Mouse (Mus musculus) adrenal gland, postnatal 4 days (tissue): Measurements from ENCODE around the gene Hs6st3. TPM values are rescaled to one million over a fixed set of nuclear protein-coding genes. Genes with fewer than 3 reads are reported as not detected.

Experiments used
- DNase-seq, 2 experiments: peaks; one replicate each; pipeline ENCODE4 v3.0.0; 2021 to 2022; ENCODE audit warnings: low spot score in 2 of 2, mixed read lengths in 2 of 2
- total RNA-seq, 2 experiments: library from RNA; stranded (reverse); gene quantifications; 2 replicates each; pipeline ENCODE4 v1.2.3; 2021

The Hs6st3 gene
- total RNA-seq, 2 experiments from 2014 or later = 3.2 to 3.3 TPM

DNA sequence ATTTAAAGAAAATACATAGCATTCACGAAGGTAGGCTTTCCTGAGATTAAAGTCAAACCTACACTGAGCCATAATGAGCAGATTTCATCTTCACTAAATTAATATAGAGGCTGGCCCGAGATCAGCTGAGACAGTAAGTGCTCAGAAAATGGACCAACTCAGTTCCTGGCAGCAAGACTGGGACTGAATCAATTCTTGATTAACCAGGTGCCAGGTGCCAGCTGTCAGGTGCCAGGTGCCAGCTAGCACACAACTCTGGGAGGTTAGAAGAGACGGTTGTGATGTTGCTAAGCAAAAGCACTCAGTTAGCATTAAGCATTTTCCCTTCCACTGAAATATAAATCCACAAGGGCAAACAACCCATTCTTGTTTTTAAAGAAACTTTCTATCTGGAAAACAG lies 638.1 kb downstream of the Hs6st3 start:
- DNase-seq = no peak

DNA sequence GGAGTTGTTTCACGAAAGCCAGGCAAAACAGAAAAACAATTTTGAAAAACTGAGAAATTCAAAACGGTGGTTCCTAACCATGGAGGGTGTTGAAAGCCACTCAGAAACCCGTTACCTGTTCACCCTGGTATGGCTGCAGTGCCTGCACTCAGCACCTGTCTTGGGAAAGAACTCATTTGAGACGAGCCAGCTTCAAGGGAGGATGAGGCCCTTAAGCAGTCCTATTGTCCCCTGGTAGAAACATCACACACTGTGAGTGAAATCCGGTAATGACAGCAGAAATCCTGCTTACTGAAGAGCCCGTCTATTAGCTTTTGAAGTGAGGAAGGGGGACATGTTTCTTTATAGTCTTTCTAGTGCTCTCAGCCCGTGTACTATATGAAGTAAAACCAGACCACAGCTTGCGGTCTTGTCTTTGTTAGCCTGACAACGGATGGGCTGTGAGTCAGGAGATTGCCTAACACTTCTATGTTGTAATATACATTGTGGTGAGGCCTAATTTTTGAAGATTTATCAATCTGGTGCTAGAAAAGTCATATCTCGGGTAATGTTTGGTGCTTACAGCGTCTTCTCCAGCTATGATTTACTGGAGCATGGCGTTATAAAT lies 641.9 kb downstream of the Hs6st3 start:
- no peak for DNase-seq

- DNase-seq = no peak
Measured at GRCm38 (mm10) chr14:119781111-119781510, 643.0 kb downstream of the Hs6st3 start.

- no peak for DNase-seq
Measured at GRCm38 (mm10) chr14:119789457-119789856, 651.3 kb downstream of the Hs6st3 start.

DNA sequence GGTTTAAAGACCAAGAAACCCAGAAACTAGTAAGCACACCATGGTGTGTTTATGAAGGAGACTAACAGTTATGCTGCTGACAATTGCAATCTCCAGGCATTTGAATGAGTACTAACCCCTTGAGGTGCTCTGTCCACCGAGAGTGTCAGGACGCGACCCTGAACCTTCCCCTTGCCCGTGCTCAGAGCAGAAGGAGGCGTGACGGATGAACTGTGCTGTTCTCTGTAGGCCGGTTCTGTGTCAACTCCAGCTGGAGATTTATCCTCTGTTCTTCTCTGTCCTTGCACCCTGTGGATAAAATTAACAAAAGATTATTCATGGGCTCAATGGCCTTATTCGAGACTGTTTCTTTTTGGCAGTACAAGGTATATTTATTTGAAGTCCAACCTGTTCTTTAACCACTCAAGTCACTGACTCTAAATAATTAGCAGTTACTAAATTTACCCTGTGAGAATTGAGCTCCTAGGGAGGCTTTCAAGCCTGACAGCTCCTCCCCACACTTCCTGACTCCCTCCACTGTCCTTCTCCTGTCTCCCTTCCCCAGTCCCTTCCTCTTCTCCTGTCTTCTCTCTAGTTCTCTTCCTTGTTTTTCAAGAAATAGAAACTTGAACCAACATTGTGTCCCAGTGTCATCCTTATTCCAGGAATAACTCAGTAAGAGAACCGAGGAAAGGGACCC lies 659.2 kb downstream of the Hs6st3 start:
- DNase-seq = no peak

GRCm38 (mm10) chr14:119798561-119798960 lies 660.4 kb downstream of the Hs6st3 start:
- DNase-seq = no peak

- DNase-seq = no peak
Measured at GRCm38 (mm10) chr14:119800856-119801255, 662.7 kb downstream of the Hs6st3 start.

DNA sequence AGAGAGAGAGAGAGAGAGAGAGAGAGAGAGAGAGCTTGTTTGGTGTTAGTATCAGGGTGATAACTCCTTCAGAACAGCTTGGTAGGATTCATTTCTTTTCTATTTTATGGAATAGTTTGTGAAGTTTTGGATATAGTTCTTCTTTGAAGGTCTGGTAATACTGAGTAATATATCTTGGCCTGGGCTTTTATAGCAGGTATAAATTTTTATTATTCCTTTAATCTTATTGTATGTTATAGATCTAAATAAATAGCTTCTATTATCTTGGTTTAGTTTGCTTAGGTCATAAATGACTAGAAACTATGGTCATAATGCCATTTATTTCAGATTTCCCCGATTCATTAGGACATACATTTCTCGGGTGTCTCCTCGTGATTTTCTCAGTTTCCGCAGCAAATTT lies 675.8 kb downstream of the Hs6st3 start:
- DNase-seq = no peak

GRCm38 (mm10) chr14:119815616-119816015 lies 677.5 kb downstream of the Hs6st3 start:
- DNase-seq = no peak

GRCm38 (mm10) chr14:119820562-119820961 lies 682.4 kb downstream of the Hs6st3 start:
- DNase-seq = no peak

- DNase-seq = no peak
Measured at GRCm38 (mm10) chr14:119831165-119832011, 693.2 kb downstream of the Hs6st3 start.

- no peak for DNase-seq
Measured at GRCm38 (mm10) chr14:119832012-119832325, 693.8 kb downstream of the Hs6st3 start.

DNA sequence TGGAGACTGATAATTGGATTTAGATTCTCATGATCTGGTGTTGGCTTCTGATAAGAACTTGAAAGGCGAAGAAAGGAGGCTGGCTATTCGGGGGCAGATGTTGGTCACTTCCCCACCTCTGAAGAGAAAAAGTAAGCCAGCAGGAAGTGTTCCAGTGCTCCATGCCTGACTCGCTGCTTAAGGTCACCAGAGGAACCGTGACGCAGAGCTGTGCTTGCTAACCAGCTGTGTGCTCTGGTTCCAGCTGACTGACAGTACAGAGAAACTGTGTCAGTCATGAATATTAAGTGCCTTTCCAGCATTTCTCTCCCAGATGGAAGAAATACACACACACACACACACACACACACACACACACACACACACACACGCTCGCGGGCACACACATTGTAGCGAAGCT lies 694.8 kb downstream of the Hs6st3 start:
- DNase-seq = no peak

DNA sequence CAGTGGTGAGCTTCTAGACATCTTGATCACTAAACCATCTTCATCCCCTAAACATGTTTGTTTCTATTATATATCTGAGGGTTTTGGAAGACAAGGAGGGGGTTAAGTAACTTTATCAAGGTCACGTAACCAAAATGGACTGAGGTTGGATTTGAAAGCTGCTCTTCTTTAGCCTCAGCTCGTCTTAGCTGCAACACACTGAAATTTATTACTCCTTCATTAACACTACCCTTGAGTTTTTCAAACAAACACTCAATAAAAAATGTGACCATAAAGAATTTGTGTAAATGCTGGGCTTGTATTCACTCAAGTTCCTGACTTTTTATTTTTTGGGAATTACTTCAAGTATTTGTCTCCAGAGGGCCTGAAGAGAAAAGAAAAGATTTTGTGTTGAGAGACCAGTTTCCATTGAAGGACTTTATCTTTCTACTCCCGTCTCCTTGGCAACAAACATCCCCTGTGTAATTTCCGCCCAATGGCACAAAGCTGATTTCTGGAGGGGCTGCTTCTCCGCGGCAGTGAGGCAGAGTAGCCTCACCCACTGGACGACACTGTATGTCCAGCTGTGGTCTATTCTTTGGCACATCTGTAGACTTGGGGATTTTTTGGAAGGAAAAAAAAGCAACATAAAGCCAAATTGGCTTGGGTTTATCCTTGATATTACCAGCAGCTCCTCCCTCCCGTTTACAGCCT lies 696.0 kb downstream of the Hs6st3 start:
- DNase-seq = no peak

- no peak for DNase-seq
Measured at GRCm38 (mm10) chr14:119836051-119836450, 697.9 kb downstream of the Hs6st3 start.

DNA sequence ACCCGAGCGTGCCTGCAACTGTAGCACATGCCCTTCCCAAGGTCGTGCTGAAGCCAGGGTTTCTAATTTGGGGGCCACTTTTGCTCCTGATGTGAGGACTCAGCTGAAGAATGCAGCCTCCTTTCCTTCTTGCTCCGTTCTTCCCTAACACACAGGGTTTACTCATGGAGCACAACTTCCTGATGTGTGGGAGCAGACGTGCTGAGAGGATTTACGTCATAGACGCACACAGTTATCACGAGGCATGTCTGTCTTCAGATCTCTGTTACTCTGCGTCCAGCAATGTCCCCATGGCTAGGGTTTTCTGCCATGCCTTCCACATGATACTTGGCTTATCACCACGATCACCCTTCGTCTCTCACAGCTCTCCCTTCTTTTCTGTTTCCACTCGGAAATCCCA lies 709.4 kb downstream of the Hs6st3 start:
- no peak for DNase-seq

DNA sequence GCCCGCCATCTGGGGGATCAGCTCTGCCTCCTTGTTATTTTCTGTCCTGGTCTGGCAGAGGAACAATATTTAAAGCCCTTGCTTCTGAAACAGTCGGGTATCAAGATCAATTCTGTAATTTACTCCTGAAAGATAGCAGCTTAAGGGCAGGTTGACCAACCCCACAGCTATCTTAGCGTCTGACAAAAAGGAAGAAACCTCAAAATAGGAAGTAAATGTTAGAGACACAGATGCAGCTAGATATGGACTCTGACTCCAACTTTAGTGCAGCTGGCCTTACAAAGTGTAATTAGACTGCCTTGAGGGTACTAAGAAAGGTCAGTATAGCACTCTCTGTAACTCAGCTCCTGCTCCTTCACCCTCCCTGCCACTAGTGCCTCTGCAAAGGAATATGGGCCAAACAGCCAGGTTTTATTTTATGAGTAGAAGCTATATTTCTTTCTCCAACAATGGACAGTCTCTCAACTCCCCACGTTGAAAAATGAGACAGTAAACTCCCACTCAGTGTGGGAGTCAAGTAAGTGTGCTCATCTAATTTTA lies 710.7 kb downstream of the Hs6st3 start:
- DNase-seq = no peak

DNA sequence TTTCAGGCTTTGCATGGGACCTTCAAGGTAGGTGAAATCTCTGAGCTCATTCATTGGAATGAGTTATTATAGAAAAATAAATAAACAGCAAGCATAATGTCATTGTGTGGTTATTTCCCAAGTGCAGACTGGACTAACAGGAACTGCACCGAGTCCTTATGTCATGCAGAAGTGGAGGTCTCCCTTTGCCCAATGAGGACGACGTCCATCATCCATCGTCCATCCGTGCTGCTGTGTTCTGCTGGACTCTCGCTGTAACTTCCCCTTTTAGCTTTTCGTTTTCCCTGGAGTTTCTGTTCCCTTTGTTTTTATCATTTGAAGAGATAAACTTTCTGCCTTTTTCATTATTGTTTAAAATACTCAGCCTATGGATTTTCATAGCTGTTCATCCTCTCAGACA lies 711.2 kb downstream of the Hs6st3 start:
- no peak for DNase-seq

- DNase-seq = no peak
Measured at GRCm38 (mm10) chr14:119852139-119852538, 714.0 kb downstream of the Hs6st3 start.

DNA sequence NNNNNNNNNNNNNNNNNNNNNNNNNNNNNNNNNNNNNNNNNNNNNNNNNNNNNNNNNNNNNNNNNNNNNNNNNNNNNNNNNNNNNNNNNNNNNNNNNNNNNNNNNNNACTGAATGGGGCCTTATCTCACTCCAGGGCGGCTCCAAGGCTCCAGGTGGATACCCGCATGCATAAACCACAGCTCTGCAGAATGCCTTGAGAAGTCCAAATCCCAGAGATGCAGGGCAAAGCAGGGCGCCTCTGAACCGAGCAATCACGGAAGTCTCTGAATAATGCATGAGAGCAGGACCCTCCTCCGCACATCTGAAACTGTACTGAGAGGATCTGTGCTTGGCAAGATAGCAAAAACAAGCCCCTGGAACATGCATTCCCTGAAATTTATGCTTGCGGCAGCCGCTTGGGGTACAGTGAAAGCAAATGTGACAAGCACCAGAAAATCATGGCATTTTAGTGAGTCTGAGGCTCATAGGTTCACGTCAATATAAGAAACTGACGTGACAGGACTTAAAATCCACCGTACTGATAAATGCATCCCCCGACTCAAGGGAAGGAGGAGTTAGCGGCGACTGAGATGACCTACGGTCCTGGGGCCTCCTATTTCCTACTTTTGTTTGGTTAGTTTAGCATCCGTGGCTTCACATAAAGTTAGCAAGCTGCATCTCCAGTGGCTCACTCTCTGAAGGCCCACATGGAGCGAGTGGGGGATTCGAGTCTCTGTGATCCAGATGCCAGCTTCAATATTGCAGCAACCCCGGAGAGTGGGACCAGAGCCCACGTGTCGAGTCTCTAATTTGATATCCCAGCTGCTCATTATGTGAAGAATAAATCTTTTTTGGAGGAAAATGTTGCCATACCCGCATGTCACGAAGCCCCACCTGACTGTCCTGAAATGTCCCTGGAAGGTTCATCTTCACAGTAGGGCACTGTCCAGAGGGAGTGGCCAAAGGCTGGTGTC lies 719.5 kb downstream of the Hs6st3 start:
- no peak for DNase-seq
